Mouse (Mus musculus) left cerebral cortex, adult 2 months (tissue): ENCODE measurements at regions not wholly inside any gene's neighbourhood (a gene's known extent, or its start where the extent isn't known, plus 50 kb on each side); places are given as distances from the start of the nearest gene placed in this dataset.

Source experiments
- DNase-seq, 2 experiments: peaks; one replicate each; pipeline ENCODE4 v3.0.0; 2021 to 2022; ENCODE audit warnings: low spot score in 2 of 2, mixed read lengths in 1 of 2; ENCODE audit errors: extremely low spot score in 1 of 2
- H3K27ac ChIP-seq: fragments of 200-600 bp; 2 replicates; pipeline ENCODE4 v1.8.1; 2022
- H3K4me3 ChIP-seq: fragments of 200-600 bp; 2 replicates; pipeline ENCODE4 v1.8.1; 2022
- CTCF ChIP-seq: fragments of 200-600 bp; IDR thresholded peaks from 2 replicates; pipeline ENCODE4 v1.8.1; 2022; ENCODE audit warnings: antibody characterized with exemption, mild to moderate bottlenecking, moderate library complexity
- intact Hi-C: fragments of 180-260 bp; cut with DNase I; formaldehyde crosslinking; loops from one replicate; pipeline ENCODE4 v1.15.1; 2025

DNA sequence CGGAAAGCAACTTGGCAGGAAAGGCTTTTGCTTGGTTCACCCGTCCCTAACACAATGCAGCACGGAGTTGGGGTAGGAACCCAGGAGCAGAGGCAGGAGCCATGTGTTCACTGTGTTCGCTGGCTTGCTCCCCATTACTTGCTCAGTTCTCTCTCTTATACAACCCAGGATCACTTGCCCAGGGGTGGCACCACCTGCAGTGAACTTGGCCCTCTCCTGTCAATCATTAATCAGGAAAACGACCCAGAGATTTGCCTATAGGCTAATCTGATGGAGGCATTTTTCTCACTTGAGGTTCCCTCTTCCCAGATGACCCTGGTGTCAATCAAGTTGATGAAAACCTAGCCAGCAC, 202.5 kb downstream of the Pten start:
- TF ChIP-seq CTCF: no peak
- Histone ChIP-seq H3K4me3 (no peak overlapping the region), H3K27ac (no peak overlapping the region)
- intact Hi-C loops: no loop called here
- no peak for DNase-seq

DNA sequence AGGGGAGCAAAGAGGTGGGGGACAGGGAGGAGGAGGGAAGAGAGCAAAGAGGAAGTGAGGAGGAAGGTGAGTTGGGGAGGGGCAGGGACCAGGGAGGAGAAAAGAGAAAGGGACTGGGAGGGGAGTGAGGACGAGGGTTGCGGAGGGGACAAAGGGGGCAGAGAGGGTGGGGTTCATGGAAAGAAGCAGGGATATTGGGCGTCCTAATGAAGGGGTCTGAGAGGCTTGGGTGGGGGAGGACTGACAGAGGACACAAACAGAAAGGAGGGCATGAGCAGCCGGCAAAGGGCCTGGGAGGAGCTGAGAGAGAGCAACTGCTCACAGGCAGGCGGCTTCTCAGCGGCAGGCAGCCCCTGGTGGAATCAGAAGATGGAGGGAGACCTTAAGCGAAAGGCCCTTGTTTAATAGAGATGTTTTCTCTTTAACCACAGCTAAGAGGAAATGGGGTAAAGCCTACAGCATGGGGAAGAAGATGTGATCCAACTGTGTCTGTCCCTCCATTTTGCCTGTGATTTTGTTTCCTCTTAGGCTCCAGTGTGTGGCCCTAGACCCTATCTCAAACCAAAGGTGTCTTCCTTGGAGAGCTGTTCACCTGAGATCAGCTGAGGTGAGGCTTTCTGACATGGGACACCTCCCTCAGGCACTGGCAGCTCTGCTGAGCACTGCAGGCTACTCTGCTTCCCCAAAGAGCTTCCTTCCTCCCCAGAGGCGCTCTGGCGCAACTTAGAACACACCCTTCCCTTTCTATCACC, 203.1 kb downstream of the Pten start:
- no peak for TF ChIP-seq CTCF
- no peak overlapping the region for H3K27ac ChIP-seq
- intact Hi-C loops: no loop called here
- no peak overlapping the region for H3K4me3 ChIP-seq
- no peak for DNase-seq

DNA sequence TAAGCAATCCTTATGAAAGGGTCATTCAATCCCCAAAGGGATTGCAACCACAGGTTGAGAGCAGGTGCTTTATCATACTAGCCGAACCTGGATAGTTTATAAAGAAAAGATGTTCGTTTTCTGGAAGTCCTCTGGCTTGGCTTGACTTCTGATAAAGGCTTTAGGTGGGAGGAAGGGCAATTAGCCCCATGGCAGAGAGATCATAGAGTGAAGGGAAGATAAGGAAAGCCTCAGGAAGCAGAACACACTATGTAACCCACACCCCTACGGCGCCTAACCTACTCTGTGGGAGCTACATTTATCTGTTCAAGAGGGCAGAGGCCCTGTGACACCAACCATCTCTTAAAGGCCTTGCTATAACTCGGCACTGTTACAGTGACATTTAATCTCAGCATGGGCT, 204.2 kb downstream of the Pten start:
- TF ChIP-seq CTCF: no peak
- no peak overlapping the region for H3K4me3 ChIP-seq
- no peak for DNase-seq
- no peak overlapping the region for H3K27ac ChIP-seq
- intact Hi-C loops: no loop called here

DNA sequence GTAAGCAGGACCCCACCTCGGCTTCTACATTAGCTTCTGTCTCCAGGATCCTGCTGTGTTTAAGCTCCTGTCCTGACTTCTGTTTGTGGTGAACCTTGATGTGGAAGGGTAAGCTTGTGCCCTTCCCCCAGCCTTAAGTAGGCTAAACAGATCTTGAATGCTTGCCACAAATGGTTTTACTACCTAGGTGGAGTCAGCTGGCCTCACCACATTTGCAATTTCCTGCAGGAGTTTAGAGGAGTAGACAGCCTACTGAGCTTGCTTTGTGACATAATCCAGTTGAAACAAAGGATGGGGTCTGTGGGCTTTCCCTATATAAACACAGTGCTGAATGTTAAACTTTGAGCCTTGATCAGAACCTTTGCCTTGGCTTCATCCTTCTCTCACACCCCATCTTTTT, 206.7 kb downstream of the Pten start:
- intact Hi-C loops: no loop called here
- no peak overlapping the region for H3K4me3 ChIP-seq
- DNase-seq: no peak
- H3K27ac ChIP-seq: no peak overlapping the region
- no peak for TF ChIP-seq CTCF

DNA sequence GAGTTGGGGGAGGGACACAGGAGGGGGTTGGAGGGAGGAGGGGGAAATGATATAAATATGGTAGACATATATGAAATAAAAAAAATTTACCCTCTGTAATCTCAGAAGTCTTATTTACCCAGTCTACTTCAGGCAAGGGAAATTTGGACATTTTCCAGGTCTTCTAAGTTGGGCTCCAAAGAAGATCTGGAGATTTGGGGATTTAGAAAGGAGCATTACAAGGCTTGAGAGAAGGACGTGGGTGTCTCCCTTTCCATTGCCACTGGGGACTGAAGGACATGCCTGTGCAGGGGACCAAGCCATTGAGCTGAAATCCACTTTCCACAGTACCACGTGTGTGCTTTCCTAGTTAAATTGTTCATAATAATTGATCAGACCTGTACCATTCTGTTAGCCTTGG, 208.2 kb downstream of the Pten start:
- no peak overlapping the region for H3K27ac ChIP-seq
- TF ChIP-seq CTCF: no peak
- intact Hi-C loops: no loop called here
- H3K4me3 ChIP-seq: no peak overlapping the region
- no peak for DNase-seq

DNA sequence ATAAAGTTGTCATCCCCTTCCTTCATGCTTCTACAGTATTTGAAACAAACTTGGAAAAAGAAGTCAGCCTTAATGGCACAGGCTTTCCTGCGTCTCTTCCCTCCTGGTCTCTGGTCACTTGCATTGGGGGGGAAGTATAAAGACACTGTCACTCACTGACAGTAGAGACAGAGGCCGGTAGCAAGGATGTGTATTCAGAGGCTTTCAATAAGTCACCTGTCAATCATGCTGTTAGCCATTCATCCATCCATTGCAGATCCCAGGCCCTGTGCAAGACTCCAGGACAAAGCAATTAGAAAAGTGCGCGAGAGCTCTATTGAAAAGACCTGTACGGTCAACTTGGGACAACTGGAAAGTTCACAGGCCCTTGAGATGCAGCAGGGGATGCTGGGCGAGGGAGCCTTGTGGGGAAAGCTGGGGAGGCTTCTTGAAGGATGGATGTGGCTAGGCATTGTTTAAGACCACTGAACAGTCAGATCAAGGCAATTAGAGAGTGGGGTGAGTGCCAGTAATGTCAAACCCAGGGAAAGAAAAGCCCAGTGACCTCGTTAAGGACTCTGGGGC, 212.0 kb downstream of the Pten start:
- no peak overlapping the region for H3K27ac ChIP-seq
- no peak for DNase-seq
- TF ChIP-seq CTCF: no peak
- intact Hi-C loops: no loop called here
- H3K4me3 ChIP-seq: no peak overlapping the region

DNA sequence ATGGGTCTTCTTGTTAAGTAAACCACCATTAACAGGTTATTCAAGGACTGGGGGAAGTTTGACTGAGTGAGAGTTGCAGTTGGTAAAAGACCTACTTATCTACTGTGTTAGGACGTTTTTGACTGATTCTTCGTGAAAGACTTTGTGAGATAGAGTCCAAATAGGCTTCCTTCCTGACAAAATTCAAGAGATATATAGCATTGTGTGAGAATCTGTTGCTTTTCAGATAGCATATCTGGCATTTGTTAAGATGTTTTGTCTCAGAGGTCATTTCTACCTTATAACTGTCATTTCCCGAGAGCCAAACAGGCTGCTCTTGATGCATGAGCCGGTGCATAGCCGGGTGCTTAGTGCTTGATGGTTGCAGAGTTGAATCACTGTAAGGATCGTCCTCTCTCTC, 214.8 kb downstream of the Pten start:
- no peak overlapping the region for H3K4me3 ChIP-seq
- DNase-seq: no peak
- intact Hi-C loops: no loop called here

DNA sequence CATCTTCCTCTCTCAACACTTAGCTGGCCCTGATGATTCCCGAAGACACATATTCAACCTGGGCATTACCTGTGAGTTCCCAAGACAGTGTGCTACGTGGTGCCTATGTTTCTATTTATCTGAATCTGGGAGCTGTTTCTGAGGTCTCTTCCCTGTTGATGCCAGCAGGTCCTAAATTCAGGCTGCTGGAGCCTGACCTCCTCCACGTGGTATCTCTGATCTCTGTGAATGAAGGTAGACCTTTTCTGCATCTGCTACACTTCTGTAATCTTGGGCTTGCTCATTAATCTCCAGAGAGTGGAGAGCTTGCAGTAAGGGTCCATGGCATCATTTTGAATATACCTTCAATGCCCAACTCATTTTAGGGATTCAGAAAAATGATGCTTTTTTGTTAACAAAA, 215.8 kb downstream of the Pten start:
- no peak for DNase-seq
- TF ChIP-seq CTCF: no peak
- Histone ChIP-seq H3K4me3 (no peak overlapping the region), H3K27ac (no peak overlapping the region)
- intact Hi-C loops: no loop called here

More for the DNA sequence above, 214.8 kb downstream of the Pten start:
- TF ChIP-seq CTCF: no peak
- no peak overlapping the region for H3K27ac ChIP-seq

DNA sequence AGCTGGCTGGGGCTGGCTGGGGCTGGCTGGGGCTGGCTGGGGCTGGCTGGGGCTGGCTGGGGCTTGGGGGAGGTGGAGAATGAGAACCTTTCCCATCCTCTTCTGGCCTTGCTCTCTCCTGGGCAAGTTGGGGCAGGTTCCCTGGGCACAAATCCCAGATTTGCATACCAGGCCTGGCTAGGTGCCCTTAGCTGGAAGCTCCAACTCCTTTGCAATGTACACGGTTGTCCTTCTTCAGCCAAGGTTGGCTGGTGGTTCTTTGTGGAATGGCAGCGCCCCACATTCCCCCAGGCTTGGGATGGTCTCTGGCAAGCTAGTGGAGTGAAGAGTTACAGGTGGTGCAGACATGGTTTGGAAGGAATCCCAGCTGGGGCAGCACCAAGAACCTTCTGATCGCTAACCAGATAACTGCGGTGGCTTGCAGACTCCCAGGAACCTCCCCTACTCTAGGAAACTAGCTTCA, 217.5 kb downstream of the Pten start:
- no peak for TF ChIP-seq CTCF
- DNase-seq: no peak
- Histone ChIP-seq H3K27ac (no peak overlapping the region), H3K4me3 (no peak overlapping the region)
- intact Hi-C loops: no loop called here

DNA sequence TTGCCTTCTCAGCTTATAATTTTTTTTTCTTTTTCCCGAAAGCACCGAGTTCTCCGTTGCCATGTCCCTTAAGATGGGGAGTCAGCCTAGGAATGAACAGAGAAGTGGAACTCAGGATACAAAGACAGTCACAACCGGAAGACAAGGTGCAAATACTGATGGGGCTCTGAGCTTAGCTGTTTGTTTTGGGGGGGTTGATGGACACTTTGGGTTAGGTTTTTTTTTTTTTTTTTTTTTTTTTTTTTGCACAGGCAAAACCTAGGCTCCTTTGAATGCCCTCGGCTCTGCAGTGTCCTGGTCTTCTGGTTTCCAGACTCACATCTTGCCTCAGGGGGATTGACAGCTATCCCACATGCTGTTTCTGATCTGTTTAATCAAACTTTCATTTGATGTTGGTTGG, 218.0 kb downstream of the Pten start:
- Histone ChIP-seq H3K4me3 (no peak overlapping the region), H3K27ac (no peak overlapping the region)
- no peak for TF ChIP-seq CTCF
- DNase-seq: no peak
- intact Hi-C loops: no loop called here

DNA sequence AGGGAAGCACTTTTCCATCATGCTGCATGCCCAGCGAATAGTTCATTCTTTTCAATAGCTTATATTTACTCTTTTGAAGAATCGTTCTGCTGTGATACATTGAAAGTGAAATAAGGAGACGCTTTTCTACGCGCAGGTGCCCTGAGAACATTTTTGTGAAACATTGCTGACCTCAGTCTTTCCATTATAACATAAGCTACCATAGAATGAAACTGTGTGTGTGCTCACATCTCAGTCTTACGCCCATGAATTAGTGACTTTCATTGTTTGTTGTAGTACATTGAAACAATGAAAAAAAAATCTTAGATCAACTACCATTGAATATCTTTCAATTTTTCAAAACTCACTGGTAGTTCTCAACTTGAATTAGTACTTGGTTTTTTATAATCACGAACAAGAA, 219.2 kb downstream of the Pten start:
- no peak for TF ChIP-seq CTCF
- no peak overlapping the region for H3K27ac ChIP-seq
- no peak for DNase-seq
- H3K4me3 ChIP-seq: no peak overlapping the region
- intact Hi-C loops: no loop called here

DNA sequence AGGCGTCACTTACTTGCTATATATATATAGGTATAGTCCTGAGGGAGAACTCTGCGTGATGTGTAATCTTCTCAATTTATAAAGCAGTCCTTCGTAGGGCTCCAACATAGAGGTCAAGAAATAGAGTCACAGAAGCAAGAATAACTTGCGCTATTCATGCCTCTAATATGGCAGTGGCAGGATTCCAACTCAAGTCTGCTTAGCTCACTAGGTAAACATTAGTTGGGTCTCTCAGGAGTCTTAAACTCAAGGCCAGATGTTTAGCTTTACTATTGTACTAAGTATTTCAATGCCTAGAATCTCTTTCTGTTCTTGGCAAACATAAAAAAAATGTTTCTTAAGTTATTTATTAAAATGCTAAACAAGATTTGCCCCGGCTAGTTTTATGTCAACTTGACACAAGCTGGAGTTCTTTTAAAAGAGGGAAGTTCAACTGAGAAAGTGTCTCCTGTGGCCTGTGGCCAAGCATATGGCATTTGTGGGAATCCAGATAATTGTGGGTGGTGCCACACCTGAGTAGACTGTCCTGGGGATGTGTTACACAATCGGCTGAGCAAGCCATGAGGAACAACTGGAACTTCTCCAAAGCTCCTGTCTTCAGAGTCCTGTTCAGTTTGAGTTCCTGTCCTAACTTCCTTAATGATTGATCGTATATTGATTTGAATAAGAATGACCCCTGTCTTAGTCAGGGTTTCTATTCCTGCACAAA, 220.9 kb downstream of the Pten start:
- H3K4me3 ChIP-seq: no peak overlapping the region
- no peak for DNase-seq
- TF ChIP-seq CTCF: no peak
- intact Hi-C loops: no loop called here
- no peak overlapping the region for H3K27ac ChIP-seq

DNA sequence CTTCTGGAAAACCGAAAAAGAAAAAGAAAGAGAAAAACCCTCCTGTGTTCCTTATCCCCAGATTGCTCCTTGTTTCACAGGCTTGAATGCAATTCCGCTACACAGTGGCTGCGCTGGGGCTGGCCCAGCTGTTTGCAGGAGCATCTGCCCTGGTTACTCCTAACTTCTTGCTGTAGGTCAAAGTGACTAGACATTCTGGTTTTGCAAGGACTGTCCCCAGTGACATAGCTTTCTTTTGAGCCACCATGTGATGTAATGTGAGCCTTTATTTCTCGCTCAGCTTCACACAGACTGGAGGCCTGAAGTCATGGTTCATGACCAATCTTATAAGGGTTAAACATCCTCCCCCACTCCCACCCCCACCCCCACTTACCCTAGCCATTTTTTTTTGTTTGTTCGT, 222.8 kb downstream of the Pten start:
- Histone ChIP-seq H3K27ac (no peak overlapping the region), H3K4me3 (no peak overlapping the region)
- no peak for DNase-seq
- TF ChIP-seq CTCF: no peak
- intact Hi-C loops: no loop called here
